Mouse (Mus musculus) CH12.LX (cell line): ENCODE measurements at regions not wholly inside any gene's neighbourhood (a gene's known extent, or its start where the extent isn't known, plus 50 kb on each side); places are given as distances from the start of the nearest gene placed in this dataset.

ENCODE experiments used
- DNase-seq: peaks from one replicate; pipeline ENCODE4 v3.0.0-alpha.2; 2013; ENCODE audit errors: extremely low read depth
- H3K27ac ChIP-seq: 2 replicates; pipeline ENCODE4 v1.5.1; 2012; ENCODE audit warnings: low read depth, mild to moderate bottlenecking, control low read depth, moderate library complexity; ENCODE audit not compliant: insufficient read depth
- H3K27me3 ChIP-seq: replicated peaks from 2 replicates; pipeline ENCODE3; 2012; ENCODE audit warnings: inconsistent platforms
- H3K36me3 ChIP-seq, 2 experiments: replicated peaks in 1 of 2; 2 replicates each; pipeline versions ENCODE3 to v1.6.1; 2012; ENCODE audit warnings: inconsistent platforms in 1 of 2, low read length in 1 of 2, mild to moderate bottlenecking in 1 of 2, mixed read lengths in 1 of 2, moderate library complexity in 1 of 2; ENCODE audit not compliant: control insufficient read depth in 1 of 2, insufficient read depth in 1 of 2
- H3K4me1 ChIP-seq, 2 experiments: 2 replicates each; pipeline ENCODE4 v1.6.1; 2012; ENCODE audit warnings: inconsistent platforms in 1 of 2, moderate library complexity in 1 of 2; ENCODE audit not compliant: insufficient read depth in 2 of 2, control insufficient read depth in 1 of 2
- H3K4me2 ChIP-seq: 2 replicates; pipeline ENCODE4 v1.6.1; 2012; ENCODE audit warnings: low read depth, mild to moderate bottlenecking, control low read depth; ENCODE audit not compliant: poor library complexity, insufficient read depth, severe bottlenecking
- H3K4me3 ChIP-seq, 3 experiments: fragments of 150-350 bp in 1 of 3; sonication (generic) in 1 of 3; replicated peaks in 1 of 3; 2 replicates each; pipeline versions ENCODE3 to v1.5.1; 2011 to 2012; ENCODE audit warnings: low read depth in 2 of 3, low read length in 2 of 3, mild to moderate bottlenecking in 2 of 3, moderate library complexity in 2 of 3, control low read depth in 1 of 3, improper control_type of control experiment in 1 of 3, inconsistent platforms in 1 of 3, mixed read lengths in 1 of 3; ENCODE audit not compliant: poor library complexity in 1 of 3
- H3K79me2 ChIP-seq: replicated peaks from 2 replicates; pipeline ENCODE4 v1.6.1; 2012; ENCODE audit warnings: mild to moderate bottlenecking, moderate library complexity; ENCODE audit not compliant: control insufficient read depth, poor library complexity, insufficient read depth, severe bottlenecking; ENCODE audit errors: extremely low read depth
- H3K9ac ChIP-seq: 2 replicates; pipeline ENCODE4 v1.6.1; 2012; ENCODE audit warnings: low read depth, mild to moderate bottlenecking, control low read depth, moderate library complexity; ENCODE audit not compliant: insufficient read depth
- H3K9me3 ChIP-seq: replicated peaks from 2 replicates; pipeline ENCODE3; 2012; ENCODE audit warnings: low read length, inconsistent platforms, mixed read lengths
- CTCF ChIP-seq, 2 experiments: IDR thresholded peaks in 1 of 2; conservative IDR thresholded peaks in 1 of 2; 2 replicates each; pipeline ENCODE4 v1.5.1; 2011 to 2012; ENCODE audit warnings: low read depth in 2 of 2, low read length in 2 of 2, improper control_type of control experiment in 1 of 2, inconsistent platforms in 1 of 2, mild to moderate bottlenecking in 1 of 2, moderate library complexity in 1 of 2
- EP300 ChIP-seq: IDR thresholded peaks from 2 replicates; pipeline ENCODE4 v1.6.1; 2011; ENCODE audit warnings: low read length, improper control_type of control experiment
- GABPA ChIP-seq: IDR thresholded peaks from 2 replicates; pipeline ENCODE4 v1.6.1; 2012; ENCODE audit warnings: low read depth, low read length, improper control_type of control experiment, inconsistent platforms; ENCODE audit not compliant: insufficient replicate concordance
- KAT2A ChIP-seq: IDR thresholded peaks from 2 replicates; pipeline ENCODE4 v1.6.1; 2012; ENCODE audit warnings: low read length, improper control_type of control experiment, inconsistent platforms; ENCODE audit not compliant: insufficient replicate concordance
- MAZ ChIP-seq: IDR thresholded peaks from 2 replicates; pipeline ENCODE4 v1.6.1; 2012; ENCODE audit warnings: low read depth, mild to moderate bottlenecking, inconsistent platforms, low read length, improper control_type of control experiment, moderate library complexity
- MXI1 ChIP-seq: IDR thresholded peaks from 2 replicates; pipeline ENCODE4 v1.6.1; 2011; ENCODE audit warnings: mild to moderate bottlenecking, low read depth, low read length, improper control_type of control experiment
- NELFE ChIP-seq: IDR thresholded peaks from 2 replicates; pipeline ENCODE4 v1.6.1; 2011; ENCODE audit warnings: low read depth, low read length, improper control_type of control experiment
- POLR2AphosphoS2 ChIP-seq: IDR thresholded peaks from 2 replicates; pipeline ENCODE4 v1.6.1; 2011; ENCODE audit warnings: low read depth, low read length, improper control_type of control experiment
- RCOR1 ChIP-seq: conservative IDR thresholded peaks from 2 replicates; pipeline ENCODE4 v1.6.1; 2012; ENCODE audit warnings: low read depth, mild to moderate bottlenecking, inconsistent platforms, low read length, improper control_type of control experiment
- USF2 ChIP-seq: conservative IDR thresholded peaks from 2 replicates; pipeline ENCODE4 v1.6.1; 2011; ENCODE audit warnings: low read depth, low read length, improper control_type of control experiment
- dilution Hi-C: fragments of 300-500 bp; cut with MboI; formaldehyde crosslinking; loops from 2 replicates; pipeline ENCODE4 v1.14.3; 2020; ENCODE audit warnings: low sequenced_read_pairs; ENCODE audit not compliant: extremely low pct_unique_long_range_greater_than_20kb, extremely low pct_ligation_motif_present
- in situ Hi-C: fragments of 300-500 bp; cut with MboI; formaldehyde crosslinking; loops from 3 replicates; pipeline ENCODE4 v1.14.3; 2019; ENCODE audit warnings: low sequenced_read_pairs, low pct_ligation_motif_present, low pct_unique_long_range_greater_than_20kb, mixed read lengths

- no peak for DNase-seq
- Histone ChIP-seq H3K9ac (no peak overlapping the region), H3K27ac (peak overlapping the region; percentile 91), H3K4me2 (no peak overlapping the region), H3K27me3 (no peaks in the 10 kb centered on the region), H3K4me3 (no peak overlapping the region), H3K79me2 (no peaks in the 10 kb centered on the region), H3K4me1 (peaks cover 20 to 52% of the 10 kb centered on the region in 2 experiments; a peak in 3 of 4 replicates), H3K9me3 (no peaks in the 10 kb centered on the region), H3K36me3 (no peaks in the 10 kb centered on the region)
- in situ Hi-C loops, result loop anchor here (25.0 kb wide), 1 partner anchor 241 kb away; no protein-coding TSS in a partner anchor
- dilution Hi-C loops, result no loop called here
- TF ChIP-seq RCOR1 (no peak), MXI1 (0 out of 2 replicates have a peak, but pooled peaks have one; percentile 24)
These were observed 244.7 kb downstream of the Tle4 start for GRCm38 (mm10) chr19:14353151-14353550.

GRCm38 (mm10) chr19:14355128-14355527, 242.7 kb downstream of the Tle4 start:
- dilution Hi-C loops (no loop called here), in situ Hi-C loops (loop anchor here (25.0 kb wide), 1 partner anchor 243 kb away; no protein-coding TSS in a partner anchor)
- Histone ChIP-seq H3K4me3 (no peak overlapping the region), H3K79me2 (no peaks in the 10 kb centered on the region), H3K4me2 (no peak overlapping the region), H3K9ac (no peak overlapping the region), H3K4me1 (peaks cover 22 to 51% of the 10 kb centered on the region in 2 experiments), H3K27me3 (no peaks in the 10 kb centered on the region), H3K27ac (no peak overlapping the region), H3K36me3 (no peaks in the 10 kb centered on the region), H3K9me3 (no peaks in the 10 kb centered on the region)
- TF ChIP-seq NELFE, result no peak
- TF ChIP-seq CTCF (conservative IDR thresholded peaks at IDR 0.05 in 1 of 2, IDR thresholded peaks at IDR 0.05 in 1 of 2; ENCODE audit: low read depth in 2 of 2, low read length in 2 of 2), result no peak
- no peak for DNase-seq

- dilution Hi-C loops (no loop called here), in situ Hi-C loops (loop anchor here (25.0 kb wide), 1 partner anchor 244 kb away; no protein-coding TSS in a partner anchor)
- Histone ChIP-seq H3K4me2 (no peak overlapping the region), H3K4me3 (no peak overlapping the region), H3K4me1 (peaks cover 22 to 51% of the 10 kb centered on the region in 2 experiments), H3K9me3 (no peaks in the 10 kb centered on the region), H3K79me2 (no peaks in the 10 kb centered on the region), H3K36me3 (no peaks in the 10 kb centered on the region), H3K27ac (no peak overlapping the region), H3K27me3 (no peaks in the 10 kb centered on the region), H3K9ac (no peak overlapping the region)
- TF ChIP-seq EP300 (no peak), GABPA (no peak), MXI1 (no peak), MAZ (no peak), USF2 (no peak), KAT2A (no peak), POLR2AphosphoS2 (no peak)
- no peak for DNase-seq
These were observed 241.9 kb downstream of the Tle4 start for GRCm38 (mm10) chr19:14355946-14356345.
